In the genomic region with DNA sequence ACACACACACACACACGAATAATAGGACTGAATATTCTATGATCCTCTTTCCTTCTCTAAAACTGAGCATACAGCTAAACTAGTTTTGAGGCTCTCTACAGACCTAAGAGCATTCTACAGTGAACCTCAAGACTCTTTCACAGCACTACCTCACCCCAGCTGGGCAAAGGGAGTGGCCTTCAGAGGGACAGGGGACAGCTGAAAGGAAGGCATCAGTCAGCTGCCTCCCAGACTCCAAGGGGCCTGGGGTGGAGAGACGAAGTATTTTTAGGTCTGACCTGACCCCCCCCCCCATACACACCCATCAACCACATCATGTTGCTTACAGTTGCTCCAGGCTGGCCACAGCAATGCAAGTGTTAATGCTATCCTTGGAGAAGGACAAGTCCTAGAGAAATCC, we compare ENCODE assay signal across 10 mouse cellular contexts. TPM values are rescaled to one million over a fixed set of nuclear protein-coding genes. Genes with fewer than 3 reads are reported as not detected.
DNase-seq lines count a peak whose midpoint lies in the region; ATAC-seq and TF ChIP-seq lines count a peak whose summit lies in the region.
"Had no signal": no experiment of that assay in that cellular context is flagged by ENCODE, and none has a peak within 500 bp of the region (broad histone marks: within the 10 kb centered on the region; RNA-seq: fewer than 3 reads in every experiment).

No protein-coding gene starts in this region.

- no peak for TF ChIP-seq POLR2A in heart, adult 2 months (IDR thresholded peaks at IDR 0.05; ENCODE audit: insufficient read depth, low read depth, low read length)
- TF ChIP-seq POLR2A in cortical plate, adult 2 months (IDR thresholded peaks at IDR 0.05; ENCODE audit: extremely low read depth, insufficient read depth, low read length): no peak

- no peaks in the 10 kb centered on the region for H3K9me3 ChIP-seq in heart, embryonic 14.5 days (ENCODE audit: control insufficient read depth, low read length)
- H3K9me3 ChIP-seq in hindbrain, embryonic 10.5 days: no peaks in the 10 kb centered on the region
- H3K9me3 ChIP-seq in midbrain, embryonic 11.5 days (ENCODE audit: control insufficient read depth, low read length): no peaks in the 10 kb centered on the region
- H3K9me3 ChIP-seq: liver, embryonic 15.5 days had no signal

- H3K4me2 ChIP-seq in heart, embryonic 14.5 days (ENCODE audit: low read length): peak overlapping the region; percentile 100
- H3K4me2 ChIP-seq in midbrain, embryonic 11.5 days: peak overlapping the region; percentile 92

- H3K36me3 ChIP-seq in heart, embryonic 14.5 days (ENCODE audit: control insufficient read depth, insufficient read depth, low read length): peaks cover 3% of the 10 kb centered on the region; the same call in 1 of the 2 replicates
- no peaks in the 10 kb centered on the region for H3K36me3 ChIP-seq in heart, adult 2 months (ENCODE audit: control insufficient read depth, insufficient read depth, low read length)
- H3K36me3 ChIP-seq in hindbrain, embryonic 10.5 days: peaks cover 22% of the 10 kb centered on the region
- no peaks in the 10 kb centered on the region for H3K36me3 ChIP-seq in midbrain, embryonic 11.5 days (ENCODE audit: control insufficient read depth, insufficient read depth, low read length)
- H3K36me3 ChIP-seq: liver, embryonic 15.5 days had no signal

- no peak for TF ChIP-seq CTCF in heart, adult 2 months (IDR thresholded peaks at IDR 0.05)
- TF ChIP-seq CTCF in cortical plate, adult 2 months (IDR thresholded peaks at IDR 0.05; ENCODE audit: extremely low read depth, insufficient read depth, low read length): no peak

- no peak overlapping the region for H3K27ac ChIP-seq in heart, embryonic 14.5 days (replicated peaks in 1 of 2; ENCODE audit: control insufficient read depth in 1 of 2, insufficient read depth in 1 of 2, low read depth in 2 of 2, low read length in 2 of 2)
- no peak overlapping the region for H3K27ac ChIP-seq in heart, adult 2 months
- H3K27ac ChIP-seq in cortical plate, adult 2 months (ENCODE audit: insufficient read depth, low read length): no peak overlapping the region
- H3K27ac ChIP-seq in hindbrain, embryonic 10.5 days: 0 out of 2 replicates have a peak overlapping the region, but pooled peaks have one; percentile 94
- H3K27ac ChIP-seq in midbrain, embryonic 11.5 days (ENCODE audit: low read depth, low read length): no peak overlapping the region
- H3K27ac ChIP-seq: liver, embryonic 15.5 days had no signal

- peaks cover 12 to 20% of the 10 kb centered on the region in 2 experiments for H3K4me1 ChIP-seq in heart, embryonic 14.5 days (ENCODE audit: control insufficient read depth in 2 of 2, insufficient read depth in 2 of 2, low read length in 2 of 2)
- peaks cover 2% of the 10 kb centered on the region; the same call in 1 of the 2 replicates for H3K4me1 ChIP-seq in heart, adult 2 months (ENCODE audit: control insufficient read depth, insufficient read depth, low read length)
- peaks cover 10% of the 10 kb centered on the region for H3K4me1 ChIP-seq in cortical plate, adult 2 months (ENCODE audit: control insufficient read depth, insufficient read depth, low read length)
- H3K4me1 ChIP-seq in hindbrain, embryonic 10.5 days (replicated peaks): peaks cover 64% of the 10 kb centered on the region
- H3K4me1 ChIP-seq in midbrain, embryonic 11.5 days (ENCODE audit: control insufficient read depth, insufficient read depth, low read length): peaks cover 46% of the 10 kb centered on the region

- H3K79me2 ChIP-seq in heart, adult 2 months (replicated peaks; ENCODE audit: control insufficient read depth, insufficient read depth, low read length): no peaks in the 10 kb centered on the region

- TF ChIP-seq EP300 in heart, adult 2 months (IDR thresholded peaks at IDR 0.05; ENCODE audit: insufficient read depth, low read depth, low read length): no peak

- no peaks in the 10 kb centered on the region for H3K27me3 ChIP-seq in heart, embryonic 14.5 days (ENCODE audit: control insufficient read depth, insufficient read depth, low read length)
- H3K27me3 ChIP-seq in heart, adult 2 months (ENCODE audit: control insufficient read depth, insufficient read depth, low read length): no peaks in the 10 kb centered on the region
- peaks cover 23% of the 10 kb centered on the region for H3K27me3 ChIP-seq in hindbrain, embryonic 10.5 days (ENCODE audit: insufficient read depth, poor library complexity, severe bottlenecking)
- no peaks in the 10 kb centered on the region for H3K27me3 ChIP-seq in midbrain, embryonic 11.5 days (ENCODE audit: control insufficient read depth, insufficient read depth, low read length)

- intact Hi-C loops in heart, adult 2 months (cut with DNase I): no loop called here

- H3K4me3 ChIP-seq in heart, embryonic 14.5 days (ENCODE audit: control insufficient read depth in 1 of 2, insufficient read depth in 1 of 2, low read depth in 1 of 2, low read length in 2 of 2): peak overlapping the region; percentile 77 to 79; a peak in 3 of 4 replicates
- H3K4me3 ChIP-seq in heart, adult 2 months: no peak overlapping the region
- H3K4me3 ChIP-seq in cortical plate, adult 2 months (ENCODE audit: insufficient read depth, low read length): peak overlapping the region; percentile 97
- peak overlapping the region; percentile 80 for H3K4me3 ChIP-seq in hindbrain, embryonic 10.5 days
- peak overlapping the region; percentile 77 for H3K4me3 ChIP-seq in midbrain, embryonic 11.5 days (ENCODE audit: low read depth, low read length)

- no peak for DNase-seq in heart, adult 2 months
- DNase-seq in hindbrain, embryonic 10.5 days (ENCODE audit: low spot score): no peak
- DNase-seq in midbrain, embryonic 11.5 days (ENCODE audit: low spot score, missing footprints): no peak
- DNase-seq in right cerebral cortex, postnatal 10 days (ENCODE audit: low spot score in 2 of 2): no peak

- WGBS in heart, embryonic 14.5 days: 56% methylated on average over 2 of the region's 2 CpGs
- WGBS in heart, adult 2 months: 61% methylated on average over 2 of the region's 2 CpGs
- 56% methylated on average over 2 of the region's 2 CpGs for WGBS in hindbrain, embryonic 10.5 days
- WGBS in midbrain, embryonic 11.5 days: 59% methylated on average over 2 of the region's 2 CpGs

- no peak overlapping the region for H3K9ac ChIP-seq in heart, embryonic 14.5 days (ENCODE audit: low read length)
- H3K9ac ChIP-seq in heart, adult 2 months (ENCODE audit: low read depth, low read length): no peak overlapping the region
- H3K9ac ChIP-seq in midbrain, embryonic 11.5 days (ENCODE audit: low read length): peak overlapping the region; percentile 87; the same call in 1 of the 2 replicates

- no peak for ATAC-seq in heart, embryonic 14.5 days (ENCODE audit: insufficient number of reproducible peaks, insufficient read depth, low FRiP score, low read depth)
- no peak for ATAC-seq in midbrain, embryonic 11.5 days (ENCODE audit: low FRiP score)
- no peak for ATAC-seq in megakaryocyte progenitor cell, adult 5-6 weeks (replicated peaks; ENCODE audit: poor library complexity)
- no peak for ATAC-seq in inflammation-experienced regulatory T-cells, adult 6 months

RNA-seq across cellular contexts. Expression of a gene that starts 1.7 kb away (rescaled TPM):
- 7.1 and 7.9 TPM in 2 replicates for polyA plus RNA-seq in heart, embryonic 14.5 days (2014; fragmentation: Nextera tagmentation; extraction: Ambion mirVana)
- 1 to 10 TPM; 5.9 to 6.1 TPM for total RNA-seq in heart, adult 2 months (2021)
- 10.0 and 10.5 TPM in 2 replicates for polyA plus RNA-seq in heart, adult 2 months (2012; rRNA removed)
- 114 and 117 TPM in 2 replicates for polyA plus RNA-seq in cortical plate, adult 2 months (2012; rRNA removed)
- 7.6 and 22.9 TPM in 2 replicates for polyA plus RNA-seq in hindbrain, embryonic 10.5 days (2016; fragmentation: Nextera tagmentation; extraction: Ambion mirVana)
- 9.7 and 10.3 TPM in 2 replicates for polyA plus RNA-seq in midbrain, embryonic 11.5 days (2014; fragmentation: Nextera tagmentation; extraction: Ambion mirVana)
- 0.17 and 1.2 TPM in 2 replicates for total RNA-seq in megakaryocyte progenitor cell, adult 5-6 weeks (2015)
- 0.41 and 0.92 TPM in 2 replicates for total RNA-seq in megakaryocyte progenitor cell, adult 5-6 weeks (2017)
- polyA plus RNA-seq in inflammation-experienced regulatory T-cells, adult 6 months (2017; shearing (Covaris generic)): 1 to 10 TPM; 1.5 to 2.7 (median 2.4) TPM

RNA-seq across cellular contexts. Expression of a gene that starts 5.4 kb away (rescaled TPM):
- polyA plus RNA-seq in heart, embryonic 14.5 days (2014; fragmentation: Nextera tagmentation; extraction: Ambion mirVana): 721 and 767 TPM in 2 replicates
- 100 to 1,000 TPM; 505 to 604 TPM for total RNA-seq in heart, adult 2 months (2021)
- polyA plus RNA-seq in heart, adult 2 months (2012; rRNA removed): 348 and 422 TPM in 2 replicates
- 880 and 901 TPM in 2 replicates for polyA plus RNA-seq in cortical plate, adult 2 months (2012; rRNA removed)
- 1,011 and 1,145 TPM in 2 replicates for polyA plus RNA-seq in hindbrain, embryonic 10.5 days (2016; fragmentation: Nextera tagmentation; extraction: Ambion mirVana)
- polyA plus RNA-seq in midbrain, embryonic 11.5 days (2014; fragmentation: Nextera tagmentation; extraction: Ambion mirVana): 945 and 991 TPM in 2 replicates
- 3,659 and 3,794 TPM in 2 replicates for total RNA-seq in megakaryocyte progenitor cell, adult 5-6 weeks (2015)
- total RNA-seq in megakaryocyte progenitor cell, adult 5-6 weeks (2017): 1,648 and 1,816 TPM in 2 replicates
- polyA plus RNA-seq in inflammation-experienced regulatory T-cells, adult 6 months (2017; shearing (Covaris generic)): 1,000 to 10,000 TPM; 2,465 to 4,071 (median 3,234) TPM

RNA-seq across cellular contexts. Expression of a gene that starts 25.1 kb away (rescaled TPM):
- 3.2 and 4.0 TPM in 2 replicates for polyA plus RNA-seq in heart, embryonic 14.5 days (2014; fragmentation: Nextera tagmentation; extraction: Ambion mirVana)
- under 1 TPM; 0.66 to 0.70 TPM for total RNA-seq in heart, adult 2 months (2021)
- 2.4 and 2.8 TPM in 2 replicates for polyA plus RNA-seq in heart, adult 2 months (2012; rRNA removed)
- polyA plus RNA-seq in cortical plate, adult 2 months (2012; rRNA removed): 2.2 and 2.6 TPM in 2 replicates
- 13.3 and 16.2 TPM in 2 replicates for polyA plus RNA-seq in hindbrain, embryonic 10.5 days (2016; fragmentation: Nextera tagmentation; extraction: Ambion mirVana)
- 6.7 and 8.9 TPM in 2 replicates for polyA plus RNA-seq in midbrain, embryonic 11.5 days (2014; fragmentation: Nextera tagmentation; extraction: Ambion mirVana)
- total RNA-seq in megakaryocyte progenitor cell, adult 5-6 weeks (2015): 3.9 and 6.1 TPM in 2 replicates
- total RNA-seq in megakaryocyte progenitor cell, adult 5-6 weeks (2017): 2.5 and 7.6 TPM in 2 replicates
- 10 to 100 TPM; 43.8 to 60.5 (median 53.2) TPM for polyA plus RNA-seq in inflammation-experienced regulatory T-cells, adult 6 months (2017; shearing (Covaris generic))

RNA-seq across cellular contexts. Expression of a gene that starts 32.1 kb away (rescaled TPM):
- 0.59 and 0.78 TPM in 2 replicates for polyA plus RNA-seq in heart, embryonic 14.5 days (2014; fragmentation: Nextera tagmentation; extraction: Ambion mirVana)
- under 1 TPM; 0.10 to 0.20 TPM for total RNA-seq in heart, adult 2 months (2021)
- 0.09 and 0.35 TPM in 2 replicates for polyA plus RNA-seq in heart, adult 2 months (2012; rRNA removed)
- 49.7 and 51.6 TPM in 2 replicates for polyA plus RNA-seq in cortical plate, adult 2 months (2012; rRNA removed)
- 1.1 and 1.5 TPM in 2 replicates for polyA plus RNA-seq in hindbrain, embryonic 10.5 days (2016; fragmentation: Nextera tagmentation; extraction: Ambion mirVana)
- 0.37 and 0.47 TPM in 2 replicates for polyA plus RNA-seq in midbrain, embryonic 11.5 days (2014; fragmentation: Nextera tagmentation; extraction: Ambion mirVana)
- not detected in 2 replicates for total RNA-seq in megakaryocyte progenitor cell, adult 5-6 weeks (2015)
- not detected in 2 replicates for total RNA-seq in megakaryocyte progenitor cell, adult 5-6 weeks (2017)
- under 1 TPM in 1 of 3 experiments, not detected in 2; 0.23 TPM for polyA plus RNA-seq in inflammation-experienced regulatory T-cells, adult 6 months (2017; shearing (Covaris generic))
- total RNA-seq: hematopoietic stem cell, adult 5-6 weeks had no signal

RNA-seq across cellular contexts. Expression of a gene that starts 34.9 kb away (rescaled TPM):
- 0.43 and 0.66 TPM in 2 replicates for polyA plus RNA-seq in heart, embryonic 14.5 days (2014; fragmentation: Nextera tagmentation; extraction: Ambion mirVana)
- 1 to 10 TPM; 4.5 to 5.5 TPM for total RNA-seq in heart, adult 2 months (2021)
- polyA plus RNA-seq in heart, adult 2 months (2012; rRNA removed): 6.6 and 8.5 TPM in 2 replicates
- 28.6 and 29.2 TPM in 2 replicates for polyA plus RNA-seq in cortical plate, adult 2 months (2012; rRNA removed)
- polyA plus RNA-seq in hindbrain, embryonic 10.5 days (2016; fragmentation: Nextera tagmentation; extraction: Ambion mirVana): 0.11 and 0.24 TPM in 2 replicates
- polyA plus RNA-seq in midbrain, embryonic 11.5 days (2014; fragmentation: Nextera tagmentation; extraction: Ambion mirVana): 0.14 TPM in 1 of 2 replicates, not detected in the other
- total RNA-seq in megakaryocyte progenitor cell, adult 5-6 weeks (2015): 2.3 and 3.0 TPM in 2 replicates
- 0.92 and 1.0 TPM in 2 replicates for total RNA-seq in megakaryocyte progenitor cell, adult 5-6 weeks (2017)
- 1 to 10 TPM; 1.1 to 8.5 (median 2.2) TPM for polyA plus RNA-seq in inflammation-experienced regulatory T-cells, adult 6 months (2017; shearing (Covaris generic))
